Mouse (Mus musculus): ENCODE measurements around the gene Akap7.

DNA sequence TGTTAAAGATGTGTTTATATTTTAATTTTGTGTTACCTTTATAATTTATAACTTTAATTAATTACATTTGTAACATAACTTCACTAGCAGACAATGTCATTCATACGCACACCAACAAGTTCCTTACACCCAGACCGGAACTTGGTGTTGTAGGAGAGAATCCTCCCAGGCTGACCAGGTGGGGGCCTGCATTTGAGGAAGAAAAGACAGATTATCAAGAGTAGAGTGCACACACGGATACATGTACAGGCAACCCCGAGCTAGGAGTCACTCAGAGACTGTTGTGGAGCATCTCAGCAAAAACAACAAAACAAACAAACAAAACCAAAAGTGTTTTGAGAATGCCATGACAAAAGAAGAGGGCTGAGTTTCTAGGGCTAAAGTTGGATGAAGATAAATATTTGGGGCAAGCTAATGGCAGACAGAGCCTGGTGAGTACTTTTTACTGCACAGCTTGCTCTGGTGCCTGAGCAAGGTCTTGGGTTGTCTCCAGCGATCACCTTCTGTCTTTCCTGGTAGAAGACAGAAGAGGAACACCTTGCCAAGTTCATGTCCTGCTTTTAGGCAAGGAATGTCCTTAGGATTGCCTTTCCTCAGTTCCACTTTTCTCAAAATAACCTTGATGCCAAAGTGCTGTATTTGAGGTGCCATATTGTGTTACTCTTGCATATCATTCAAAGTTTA is 186.7 kb downstream of the Akap7 start:
- TF ChIP-seq POLR2A (IDR thresholded peaks at IDR 0.05; ENCODE audit: insufficient read length, low read depth) (no peak), MAX (IDR thresholded peaks at IDR 0.05; ENCODE audit: low read depth) (no peak), MYOD1 (IDR thresholded peaks at IDR 0.05; ENCODE audit: control insufficient read depth in 1 of 3, insufficient read length in 2 of 3, low read depth in 2 of 3) (no peak), E2F4 (IDR thresholded peaks at IDR 0.05; ENCODE audit: insufficient read depth) (no peak)
